Mouse (Mus musculus): Measurements from ENCODE around the gene Gm15155. TPM values are rescaled to one million over a fixed set of nuclear protein-coding genes. Genes with fewer than 3 reads are reported as not detected.
"Not testable (repeated sequence)": the region's sequence is repeated elsewhere in the genome, so short reads cannot be mapped to it uniquely, and the experiment has no call there.

Gm15155 gene
- polyA plus RNA-seq, 1 experiment, result not detected

- TF ChIP-seq POLR2A (IDR thresholded peaks at IDR 0.05; ENCODE audit: low read depth, low read length), result no peak
- no peak for TF ChIP-seq CTCF (IDR thresholded peaks at IDR 0.05; ENCODE audit: extremely low read depth, insufficient read depth, insufficient read length, insufficient replicate concordance)
- Histone ChIP-seq H3K36me3 (ENCODE audit: control insufficient read depth, insufficient read depth, low read length) (no peaks in the 10 kb centered on the region), H3K4me1 (ENCODE audit: control insufficient read depth, insufficient read depth, insufficient read length) (no peaks in the 10 kb centered on the region), H3K27ac (ENCODE audit: insufficient read depth, low read length) (no peak overlapping the region), H3K4me3 (ENCODE audit: extremely low read depth, insufficient read depth, insufficient read length) (no peak overlapping the region), H3K27me3 (ENCODE audit: control insufficient read depth, insufficient read depth, low read length) (no peaks in the 10 kb centered on the region)
- WGBS, result 4% methylated on average over 1 of the region's 1 CpGs
- DNase-seq (ENCODE audit: low read depth in 1 of 2, low spot score in 2 of 2), result no peak
These were observed 19.4 kb downstream of the Gm15155 start for GRCm38 (mm10) chrX:155643975-155644374.

- no peaks in the 10 kb centered on the region for H3K36me3 ChIP-seq (ENCODE audit: control insufficient read depth, insufficient read depth, low read length)
- 61% methylated on average over 3 of the region's 3 CpGs for WGBS
- no peaks in the 10 kb centered on the region for H3K4me1 ChIP-seq (ENCODE audit: control insufficient read depth, insufficient read depth, insufficient read length)
- no peak overlapping the region for H3K4me3 ChIP-seq (ENCODE audit: extremely low read depth, insufficient read depth, insufficient read length)
- no peaks in the 10 kb centered on the region for H3K27me3 ChIP-seq (ENCODE audit: control insufficient read depth, insufficient read depth, low read length)
- no peak for DNase-seq (ENCODE audit: low read depth in 1 of 2, low spot score in 2 of 2)
- TF ChIP-seq CTCF (IDR thresholded peaks at IDR 0.05; ENCODE audit: extremely low read depth, insufficient read depth, insufficient read length, insufficient replicate concordance) (no peak), POLR2A (IDR thresholded peaks at IDR 0.05; ENCODE audit: low read depth, low read length) (no peak)
- no peak overlapping the region for H3K27ac ChIP-seq (ENCODE audit: insufficient read depth, low read length)
These were observed 21.4 kb downstream of the Gm15155 start for GRCm38 (mm10) chrX:155645975-155646374.

- Histone ChIP-seq H3K36me3 (ENCODE audit: control insufficient read depth, insufficient read depth, low read length) (no peaks in the 10 kb centered on the region), H3K27ac (ENCODE audit: insufficient read depth, low read length) (no peak overlapping the region), H3K27me3 (ENCODE audit: control insufficient read depth, insufficient read depth, low read length) (no peaks in the 10 kb centered on the region), H3K4me1 (ENCODE audit: control insufficient read depth, insufficient read depth, insufficient read length) (no peaks in the 10 kb centered on the region), H3K4me3 (ENCODE audit: extremely low read depth, insufficient read depth, insufficient read length) (no peak overlapping the region)
- TF ChIP-seq CTCF (IDR thresholded peaks at IDR 0.05; ENCODE audit: extremely low read depth, insufficient read depth, insufficient read length, insufficient replicate concordance) (no peak), POLR2A (IDR thresholded peaks at IDR 0.05; ENCODE audit: low read depth, low read length) (no peak)
- no peak for DNase-seq (ENCODE audit: low read depth in 1 of 2, low spot score in 2 of 2)
- WGBS, result 62% methylated on average over 1 of the region's 1 CpGs
These were observed 33.4 kb downstream of the Gm15155 start for GRCm38 (mm10) chrX:155657971-155658370.

- H3K27ac ChIP-seq (ENCODE audit: insufficient read depth, low read length); H3K27me3 ChIP-seq (ENCODE audit: control insufficient read depth, insufficient read depth, low read length); H3K4me3 ChIP-seq (ENCODE audit: extremely low read depth, insufficient read depth, insufficient read length); H3K4me1 ChIP-seq (ENCODE audit: control insufficient read depth, insufficient read depth, insufficient read length); H3K36me3 ChIP-seq (ENCODE audit: control insufficient read depth, insufficient read depth, low read length); DNase-seq (ENCODE audit: low read depth in 1 of 2, low spot score in 2 of 2): not testable (repeated sequence)
- 80% methylated on average over 1 of the region's 1 CpGs for WGBS
These were observed 65.9 kb downstream of the Gm15155 start for GRCm38 (mm10) chrX:155690440-155690839.

- no peaks in the 10 kb centered on the region for H3K36me3 ChIP-seq (ENCODE audit: control insufficient read depth, insufficient read depth, low read length)
- no peaks in the 10 kb centered on the region for H3K4me1 ChIP-seq (ENCODE audit: control insufficient read depth, insufficient read depth, insufficient read length)
- H3K4me3 ChIP-seq (ENCODE audit: extremely low read depth, insufficient read depth, insufficient read length), result no peak overlapping the region
- no peaks in the 10 kb centered on the region for H3K27me3 ChIP-seq (ENCODE audit: control insufficient read depth, insufficient read depth, low read length)
- DNase-seq (ENCODE audit: low read depth in 1 of 2, low spot score in 2 of 2), result no peak
- no peak for TF ChIP-seq CTCF (IDR thresholded peaks at IDR 0.05; ENCODE audit: extremely low read depth, insufficient read depth, insufficient read length, insufficient replicate concordance)
- no peak for TF ChIP-seq POLR2A (IDR thresholded peaks at IDR 0.05; ENCODE audit: low read depth, low read length)
- no peak overlapping the region for H3K27ac ChIP-seq (ENCODE audit: insufficient read depth, low read length)
- WGBS, result 55% methylated on average over 3 of the region's 3 CpGs
These were observed 99.6 kb downstream of the Gm15155 start for GRCm38 (mm10) chrX:155724157-155724556.

- H3K27me3 ChIP-seq (ENCODE audit: control insufficient read depth, insufficient read depth, low read length), result no peaks in the 10 kb centered on the region
- no peak overlapping the region for H3K27ac ChIP-seq (ENCODE audit: insufficient read depth, low read length)
- TF ChIP-seq CTCF (IDR thresholded peaks at IDR 0.05; ENCODE audit: extremely low read depth, insufficient read depth, insufficient read length, insufficient replicate concordance) (no peak), POLR2A (IDR thresholded peaks at IDR 0.05; ENCODE audit: low read depth, low read length) (no peak)
- no peaks in the 10 kb centered on the region for H3K36me3 ChIP-seq (ENCODE audit: control insufficient read depth, insufficient read depth, low read length)
- H3K4me1 ChIP-seq (ENCODE audit: control insufficient read depth, insufficient read depth, insufficient read length), result no peaks in the 10 kb centered on the region
- 63% methylated on average over 1 of the region's 1 CpGs for WGBS
- DNase-seq (ENCODE audit: low read depth in 1 of 2, low spot score in 2 of 2), result no peak
- no peak overlapping the region for H3K4me3 ChIP-seq (ENCODE audit: extremely low read depth, insufficient read depth, insufficient read length)
These were observed 103.8 kb downstream of the Gm15155 start for GRCm38 (mm10) chrX:155728387-155728786.

GRCm38 (mm10) chrX:155888118-155888517 lies 263.6 kb downstream of the Gm15155 start:
- TF ChIP-seq POLR2A (IDR thresholded peaks at IDR 0.05; ENCODE audit: low read depth, low read length), result no peak
- no peak for TF ChIP-seq CTCF (IDR thresholded peaks at IDR 0.05; ENCODE audit: extremely low read depth, insufficient read depth, insufficient read length, insufficient replicate concordance)
- Histone ChIP-seq H3K27ac (ENCODE audit: insufficient read depth, low read length) (no peak overlapping the region), H3K36me3 (ENCODE audit: control insufficient read depth, insufficient read depth, low read length) (no peaks in the 10 kb centered on the region), H3K4me3 (ENCODE audit: extremely low read depth, insufficient read depth, insufficient read length) (no peak overlapping the region), H3K4me1 (ENCODE audit: control insufficient read depth, insufficient read depth, insufficient read length) (no peaks in the 10 kb centered on the region), H3K27me3 (ENCODE audit: control insufficient read depth, insufficient read depth, low read length) (no peaks in the 10 kb centered on the region)
- DNase-seq (ENCODE audit: low read depth in 1 of 2, low spot score in 2 of 2), result no peak
- 67% methylated on average over 1 of the region's 1 CpGs for WGBS

Data from spleen, adult 2 months (tissue).